Mouse (Mus musculus) midbrain, embryonic 16.5 days (tissue): Measurements from ENCODE around the gene Igf2. TPM values are rescaled to one million over a fixed set of nuclear protein-coding genes. Genes with fewer than 3 reads are reported as not detected.
A peak's percentile ranks its signal among the peaks of the same experiment; 100 is the strongest.

Experiments used
- ATAC-seq: fragments of 200-750 bp; cut with Nextera tagmentation; 2 replicates; pipeline ENCODE4 v1.8.0; 2017; ENCODE audit warnings: moderate TSS enrichment
- H3K27ac ChIP-seq: fragments of 300-500 bp; sonication (generic); 2 replicates; pipeline ENCODE4 v1.5.1; 2014; ENCODE audit warnings: mild to moderate bottlenecking, low read length, mixed read lengths
- H3K27me3 ChIP-seq: fragments of 300-500 bp; sonication (generic); 2 replicates; pipeline ENCODE4 v1.6.1; 2014; ENCODE audit warnings: low read depth, low read length, mixed read lengths; ENCODE audit not compliant: control insufficient read depth, insufficient read depth
- H3K36me3 ChIP-seq: fragments of 300-500 bp; sonication (generic); 2 replicates; pipeline ENCODE4 v1.6.1; 2014; ENCODE audit warnings: mild to moderate bottlenecking, low read length, moderate library complexity, mixed read lengths; ENCODE audit not compliant: control insufficient read depth, insufficient read depth
- H3K4me1 ChIP-seq: fragments of 300-500 bp; sonication (generic); 2 replicates; pipeline ENCODE4 v1.6.1; 2014; ENCODE audit warnings: mild to moderate bottlenecking, low read length, mixed read lengths; ENCODE audit not compliant: control insufficient read depth, insufficient read depth
- H3K4me2 ChIP-seq: fragments of 300-500 bp; sonication (generic); 2 replicates; pipeline ENCODE4 v1.6.1; 2014; ENCODE audit warnings: mild to moderate bottlenecking, low read length, mixed read lengths
- H3K4me3 ChIP-seq: fragments of 300-500 bp; sonication (generic); 2 replicates; pipeline ENCODE4 v1.5.1; 2014; ENCODE audit warnings: low read depth, mild to moderate bottlenecking, low read length, moderate library complexity, mixed read lengths
- H3K9ac ChIP-seq: fragments of 300-500 bp; sonication (generic); 2 replicates; pipeline ENCODE4 v1.6.1; 2014; ENCODE audit warnings: low read depth, low read length, mixed read lengths
- H3K9me3 ChIP-seq: fragments of 300-500 bp; sonication (generic); replicated peaks from 2 replicates; pipeline ENCODE4 v1.6.1; 2014; ENCODE audit warnings: mild to moderate bottlenecking, low read length, mixed read lengths; ENCODE audit not compliant: control insufficient read depth, poor library complexity, severe bottlenecking
- WGBS: fragments of 180-500 bp; shearing (Covaris S2); extraction: QIAGEN DNeasy Blood & Tissue Kit; methylation state at CpG from one replicate; pipeline ENCODE4 v1.1.7; 2014; 5-methylcytosine and 5-hydroxymethylcytosine counted together
- polyA plus RNA-seq: library from polyadenylated mRNA; unstranded; fragments of >200 nt; fragmentation: Nextera tagmentation; extraction: Ambion mirVana; gene quantifications from 2 replicates; pipeline ENCODE4 v1.2.1, GENCODE M21; 2015

Gene Igf2
- polyA plus RNA-seq, 1 experiment from 2014 or later: 88.2 TPM

DNA sequence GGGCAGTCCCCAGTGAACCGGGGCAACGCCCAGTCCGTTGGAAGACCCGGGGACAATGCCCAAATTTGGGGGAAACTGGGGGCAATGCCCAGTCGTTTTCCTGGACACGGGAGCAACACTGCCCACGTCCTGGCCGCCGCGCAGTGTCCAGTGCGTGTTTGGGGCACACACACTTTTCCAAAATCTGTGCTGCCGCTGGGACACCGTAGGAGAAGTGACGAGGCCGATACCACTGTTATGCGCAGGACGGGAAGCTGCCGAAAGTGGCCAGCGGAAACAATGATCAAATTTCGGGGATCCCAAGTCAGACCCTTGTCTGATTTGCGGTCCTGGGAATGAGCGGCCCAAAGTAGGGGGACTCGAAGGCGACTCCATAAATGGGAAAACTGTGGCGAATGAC is 5.6 kb downstream of the Igf2 start:
- Histone ChIP-seq H3K9me3 (no peaks in the 10 kb centered on the region), H3K36me3 (no peaks in the 10 kb centered on the region), H3K4me1 (peaks cover 18% of the 10 kb centered on the region), H3K9ac (no peak overlapping the region), H3K4me3 (0 out of 2 replicates have a peak overlapping the region, but pooled peaks have one; percentile 16), H3K4me2 (no peak overlapping the region), H3K27me3 (peaks cover 75% of the 10 kb centered on the region), H3K27ac (no peak overlapping the region)
- WGBS: 2% methylated on average over 25 of the region's 25 CpGs
- ATAC-seq: no peak

DNA sequence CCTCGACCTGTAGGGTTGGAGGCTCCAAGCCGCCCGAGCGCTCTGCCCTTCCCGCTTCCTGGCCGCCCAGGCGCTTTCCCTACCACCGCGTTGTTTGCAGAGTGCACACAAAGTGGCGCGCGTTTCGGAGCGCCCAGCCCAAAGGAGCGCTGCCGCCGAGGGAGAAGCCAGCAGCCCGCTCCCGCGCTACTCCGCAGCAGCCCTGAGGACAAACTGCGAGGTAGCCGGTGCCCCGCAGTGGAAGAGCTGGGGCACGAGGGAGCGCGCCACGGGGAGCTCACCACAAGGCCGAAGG is 6.0 kb downstream of the Igf2 start:
- H3K4me2 ChIP-seq: peak overlapping the region; percentile 49
- H3K4me3 ChIP-seq: peak overlapping the region; percentile 16; the same call in 1 of the 2 replicates
- peaks cover 18% of the 10 kb centered on the region for H3K4me1 ChIP-seq
- WGBS: under 1% methylated on average over 29 of the region's 29 CpGs
- no peak overlapping the region for H3K9ac ChIP-seq
- ATAC-seq: no peak
- peaks cover 75% of the 10 kb centered on the region for H3K27me3 ChIP-seq
- no peaks in the 10 kb centered on the region for H3K36me3 ChIP-seq
- H3K9me3 ChIP-seq: no peaks in the 10 kb centered on the region
- H3K27ac ChIP-seq: no peak overlapping the region

DNA sequence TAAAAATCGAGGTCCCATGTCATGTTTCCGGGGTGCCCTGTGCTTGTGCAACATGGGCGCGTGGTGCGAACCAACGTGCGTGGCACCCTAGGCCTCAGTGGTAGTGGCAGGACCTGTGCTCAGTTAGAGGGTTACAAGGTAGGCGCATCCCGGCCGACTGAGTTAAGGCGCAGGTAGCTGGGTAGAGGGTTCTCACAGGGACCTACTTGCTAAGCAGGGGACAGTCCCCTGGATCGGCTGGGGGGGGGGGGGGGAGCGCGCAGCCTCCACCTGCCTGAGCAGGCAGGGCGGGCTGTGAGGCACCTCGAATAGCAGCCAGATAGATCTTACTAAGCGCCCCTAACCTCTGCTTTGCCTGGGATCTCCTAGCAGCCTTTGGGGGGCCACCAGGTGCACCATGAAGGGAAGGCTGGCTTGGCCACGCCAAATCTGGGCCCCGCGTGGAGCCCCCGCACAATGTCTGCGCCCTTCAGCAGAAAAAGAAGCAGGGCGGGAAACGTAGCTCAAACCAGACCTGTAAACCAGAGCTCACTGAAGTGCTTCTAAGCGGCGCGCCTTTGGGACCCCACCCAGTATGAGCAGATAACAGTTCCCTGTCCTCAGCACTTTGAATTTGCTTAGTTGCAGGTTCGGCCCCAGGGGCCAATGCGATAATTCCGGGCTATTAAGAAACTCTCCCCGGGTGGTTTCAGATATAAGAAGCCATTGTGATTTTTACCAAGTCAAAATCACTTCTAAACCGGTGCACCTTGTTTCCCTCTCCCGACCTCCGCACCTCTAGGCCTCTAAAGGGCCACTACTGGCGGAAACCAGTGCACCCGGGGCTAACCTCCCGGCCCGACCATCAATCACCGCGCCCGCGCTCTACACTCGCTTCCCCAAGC is 6.6 kb downstream of the Igf2 start:
- Histone ChIP-seq H3K27ac (no peak overlapping the region), H3K4me1 (peaks cover 18% of the 10 kb centered on the region), H3K4me3 (peak overlapping the region; percentile 30), H3K4me2 (peak overlapping the region; percentile 49), H3K36me3 (no peaks in the 10 kb centered on the region), H3K9me3 (no peaks in the 10 kb centered on the region), H3K9ac (no peak overlapping the region), H3K27me3 (peaks cover 75% of the 10 kb centered on the region)
- WGBS: 2% methylated on average over 42 of the region's 43 CpGs
- ATAC-seq: no peak; the same call in 1 of the 2 replicates

GRCm38 (mm10) chr7:142659181-142659681 is 7.4 kb downstream of the Igf2 start:
- Histone ChIP-seq H3K9ac (no peak overlapping the region), H3K4me3 (peak overlapping the region; percentile 30), H3K36me3 (no peaks in the 10 kb centered on the region), H3K27ac (no peak overlapping the region), H3K4me2 (peak overlapping the region; percentile 49), H3K4me1 (peaks cover 18% of the 10 kb centered on the region), H3K27me3 (peaks cover 75% of the 10 kb centered on the region), H3K9me3 (no peaks in the 10 kb centered on the region)
- under 1% methylated on average over 44 of the region's 70 CpGs for WGBS
- no peak for ATAC-seq

DNA sequence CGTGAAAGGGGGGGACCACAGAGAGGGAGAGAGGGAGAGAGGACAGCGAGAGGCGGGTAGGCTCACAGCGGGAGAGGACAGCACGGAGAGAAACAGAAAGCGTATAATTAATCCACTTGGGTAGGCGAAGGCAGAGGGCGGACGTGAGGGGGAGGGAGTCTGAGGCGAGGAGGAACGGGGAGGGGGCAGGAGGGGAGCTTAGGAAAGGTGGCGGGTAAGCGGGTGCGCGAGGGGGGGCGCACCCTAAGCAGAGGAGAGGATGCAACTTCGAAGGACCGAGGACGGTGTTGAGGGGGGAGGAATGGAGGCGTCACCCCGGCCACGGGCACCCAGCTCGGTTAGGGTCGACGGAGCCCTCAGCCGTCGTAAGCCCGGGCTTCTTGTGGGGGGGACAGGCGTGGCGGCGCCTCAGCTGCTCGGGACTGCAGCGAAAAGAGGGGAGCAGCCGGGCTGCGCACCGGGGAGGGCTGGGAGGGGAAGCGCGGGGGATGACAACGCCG is 7.9 kb downstream of the Igf2 start:
- no peak overlapping the region for H3K9ac ChIP-seq
- H3K4me1 ChIP-seq: peaks cover 20% of the 10 kb centered on the region
- no peaks in the 10 kb centered on the region for H3K36me3 ChIP-seq
- peaks cover 78% of the 10 kb centered on the region for H3K27me3 ChIP-seq
- H3K9me3 ChIP-seq: no peaks in the 10 kb centered on the region
- H3K4me3 ChIP-seq: peak overlapping the region; percentile 30
- no peak for ATAC-seq
- under 1% methylated on average over 36 of the region's 40 CpGs for WGBS
- H3K27ac ChIP-seq: no peak overlapping the region
- peak overlapping the region; percentile 49 for H3K4me2 ChIP-seq

DNA sequence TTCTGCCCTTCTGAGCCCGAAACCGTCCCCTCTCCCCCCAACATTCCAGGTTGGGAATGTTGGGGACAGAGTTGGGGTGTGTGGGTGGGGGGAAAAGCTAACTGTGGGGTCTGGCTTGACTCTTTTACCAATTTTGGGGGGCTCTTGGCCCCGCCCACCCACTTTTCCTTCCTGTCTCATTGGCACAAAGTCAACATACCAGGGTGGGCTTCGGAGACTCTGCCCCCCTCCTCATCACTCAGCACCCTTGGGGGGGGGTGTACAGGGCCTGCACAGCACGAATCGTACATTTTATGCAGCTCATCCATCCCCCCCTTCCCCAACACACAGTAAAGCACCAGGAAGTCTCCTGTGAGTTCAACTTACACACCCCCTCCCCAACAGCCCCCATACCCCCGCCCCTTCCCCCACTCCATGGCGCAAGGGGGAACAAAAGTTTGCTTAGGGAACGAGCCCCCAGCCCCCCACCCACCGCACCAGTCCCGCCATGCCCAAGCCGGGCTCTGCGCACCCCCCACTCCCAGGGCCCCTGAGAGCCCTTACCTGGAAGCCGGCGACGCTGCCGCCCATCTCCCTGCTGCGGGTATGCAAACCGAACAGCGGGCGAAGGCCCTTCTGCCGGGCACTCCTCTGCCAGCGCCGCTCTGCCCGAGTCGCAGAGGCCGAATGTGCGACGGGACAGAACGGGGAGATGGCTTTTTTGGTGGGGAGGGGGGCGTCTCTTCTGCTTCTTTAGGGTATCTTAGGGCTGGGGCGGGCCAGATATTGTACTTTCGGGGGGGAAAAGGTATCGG is 8.6 kb downstream of the Igf2 start:
- Histone ChIP-seq H3K27ac (no peak overlapping the region), H3K9ac (0 out of 2 replicates have a peak overlapping the region, but pooled peaks have one; percentile 10), H3K4me1 (peaks cover 20% of the 10 kb centered on the region), H3K36me3 (no peaks in the 10 kb centered on the region), H3K4me2 (peak overlapping the region; percentile 49), H3K4me3 (peak overlapping the region; percentile 30), H3K9me3 (no peaks in the 10 kb centered on the region), H3K27me3 (peaks cover 81% of the 10 kb centered on the region)
- WGBS: 2% methylated on average over 34 of the region's 34 CpGs
- no peak for ATAC-seq

DNA sequence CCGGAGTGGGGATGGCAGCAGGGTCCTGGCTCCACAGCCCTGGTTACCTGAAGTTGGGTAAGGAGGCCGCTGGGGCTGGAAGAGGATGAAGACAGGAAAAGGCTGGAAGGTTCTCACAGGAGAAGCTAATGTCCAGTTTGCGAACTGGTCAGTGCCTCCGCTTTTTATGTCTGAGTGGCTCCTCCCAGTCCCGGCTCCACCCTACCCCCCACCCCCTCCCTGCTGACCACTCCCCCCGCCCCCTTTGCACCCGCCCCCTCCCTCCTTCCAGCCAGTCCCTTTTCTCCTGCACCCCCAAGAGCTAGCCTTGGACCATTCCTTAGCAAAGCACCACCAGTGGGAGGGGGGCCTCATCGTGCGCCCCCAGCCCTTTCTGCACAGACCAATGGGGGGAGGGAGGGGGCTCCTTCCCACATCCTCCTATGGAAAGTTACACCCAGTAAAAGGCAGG is 9.2 kb downstream of the Igf2 start:
- Histone ChIP-seq H3K4me1 (peaks cover 20% of the 10 kb centered on the region), H3K27me3 (peaks cover 78% of the 10 kb centered on the region), H3K4me2 (no peak overlapping the region), H3K9ac (no peak overlapping the region), H3K27ac (no peak overlapping the region), H3K36me3 (no peaks in the 10 kb centered on the region), H3K4me3 (no peak overlapping the region), H3K9me3 (no peaks in the 10 kb centered on the region)
- WGBS: 12% methylated on average over 7 of the region's 9 CpGs
- no peak for ATAC-seq

GRCm38 (mm10) chr7:142656055-142656454 is 10.6 kb downstream of the Igf2 start:
- H3K27me3 ChIP-seq: peaks cover 80% of the 10 kb centered on the region
- peaks cover 20% of the 10 kb centered on the region for H3K4me1 ChIP-seq
- no peak overlapping the region for H3K27ac ChIP-seq
- H3K36me3 ChIP-seq: no peaks in the 10 kb centered on the region
- WGBS: 39% methylated on average over 4 of the region's 4 CpGs
- H3K9ac ChIP-seq: no peak overlapping the region
- H3K4me3 ChIP-seq: no peak overlapping the region
- no peak for ATAC-seq
- H3K9me3 ChIP-seq: no peaks in the 10 kb centered on the region
- H3K4me2 ChIP-seq: no peak overlapping the region
